In the genomic region with DNA sequence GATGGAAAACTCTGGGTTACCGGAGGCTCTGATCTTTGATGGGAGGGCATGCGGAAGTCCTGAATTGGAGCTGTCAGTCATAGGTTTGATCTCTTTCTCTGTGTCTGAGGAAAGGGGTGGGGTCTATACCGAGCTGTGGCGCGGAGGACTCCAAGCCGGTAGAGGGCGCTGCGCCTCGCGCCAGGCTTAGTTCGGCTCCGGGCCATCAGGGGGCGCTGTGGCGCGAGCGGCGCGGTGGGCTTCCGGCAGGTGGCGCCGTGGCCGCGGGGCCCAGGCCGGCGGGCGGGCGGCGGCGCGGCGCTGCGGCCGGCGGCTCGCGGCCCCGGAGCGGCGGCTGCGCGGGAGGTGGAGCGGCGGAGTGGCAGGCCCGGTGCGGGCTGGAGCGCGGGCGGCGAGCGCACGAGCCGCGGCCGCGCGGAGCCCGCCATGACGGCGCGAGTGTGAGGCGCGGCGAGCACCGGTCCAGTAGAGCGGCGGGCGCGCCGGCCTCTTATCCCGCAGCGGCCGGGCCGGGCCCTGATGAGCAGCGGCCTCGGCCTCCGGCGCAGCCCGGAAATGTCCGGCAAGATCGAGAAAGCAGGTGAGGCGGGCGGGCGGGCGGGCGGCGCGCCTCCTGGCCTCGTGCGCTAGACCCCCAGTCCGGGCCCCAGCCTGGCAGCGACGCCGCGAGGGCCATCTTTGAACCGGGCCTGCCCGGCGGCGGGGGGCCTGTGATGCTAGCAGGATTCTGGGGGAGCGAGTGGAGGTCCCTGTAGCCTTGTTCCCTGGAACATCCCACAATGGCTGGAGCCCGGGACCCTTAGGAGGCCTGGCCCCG, we compare ENCODE assay signal across 8 mouse cellular contexts. TPM values are rescaled to one million over a fixed set of nuclear protein-coding genes. Genes with fewer than 3 reads are reported as not detected.
A peak's percentile ranks its signal among the peaks of the same experiment; 100 is the strongest.
DNase-seq lines count a peak whose midpoint lies in the region; ATAC-seq and TF ChIP-seq lines count a peak whose summit lies in the region.

A gene (plus strand): TSS at position 237 of the 817 bp plus-strand sequence.

- peak within 1 kb of the TSS; percentile 88 for H3K27ac ChIP-seq in forebrain, embryonic 13.5 days
- peak within 1 kb of the TSS; percentile 75 for H3K27ac ChIP-seq in heart, postnatal 0 days (ENCODE audit: low read depth)
- peak within 1 kb of the TSS; percentile 73 for H3K27ac ChIP-seq in liver, embryonic 15.5 days (replicated peaks)
- peak within 1 kb of the TSS; percentile 82 for H3K27ac ChIP-seq in neural tube, embryonic 11.5 days (ENCODE audit: low read depth, low read length)
- H3K27ac ChIP-seq in stomach, embryonic 16.5 days (ENCODE audit: low read length): peak within 1 kb of the TSS; percentile 88

- no peaks in the 10 kb centered on the region for H3K9me3 ChIP-seq in E14TG2a.4 (ENCODE audit: low read length)
- no peaks in the 10 kb centered on the region for H3K9me3 ChIP-seq in forebrain, embryonic 13.5 days (replicated peaks)
- H3K9me3 ChIP-seq in heart, postnatal 0 days (replicated peaks; ENCODE audit: control insufficient read depth, low read length): no peaks in the 10 kb centered on the region
- no peaks in the 10 kb centered on the region for H3K9me3 ChIP-seq in liver, embryonic 15.5 days (replicated peaks)
- H3K9me3 ChIP-seq in neural tube, embryonic 11.5 days (ENCODE audit: control insufficient read depth, low read length): no peaks in the 10 kb centered on the region
- no peaks in the 10 kb centered on the region for H3K9me3 ChIP-seq in stomach, embryonic 16.5 days (replicated peaks; ENCODE audit: control insufficient read depth, low read length)

- H3K4me2 ChIP-seq in forebrain, embryonic 13.5 days: peak within 1 kb of the TSS; percentile 82
- H3K4me2 ChIP-seq in heart, postnatal 0 days (ENCODE audit: low read depth, low read length): peak within 1 kb of the TSS; percentile 79
- peak within 1 kb of the TSS; percentile 91 for H3K4me2 ChIP-seq in liver, embryonic 15.5 days
- peak within 1 kb of the TSS; percentile 89 for H3K4me2 ChIP-seq in neural tube, embryonic 11.5 days (ENCODE audit: low read depth)
- peak within 1 kb of the TSS; percentile 92 for H3K4me2 ChIP-seq in stomach, embryonic 16.5 days (ENCODE audit: low read depth, low read length)

- TF ChIP-seq CTCF in E14TG2a.4 (conservative IDR thresholded peaks at IDR 0.05; ENCODE audit: low read length): peak; percentile 46
- peak; percentile 99 for TF ChIP-seq CTCF in heart, postnatal 0 days (IDR thresholded peaks at IDR 0.05; ENCODE audit: low read depth)

- peaks cover 3% of the 10 kb centered on the region; the same call in 1 of the 2 replicates for H3K27me3 ChIP-seq in E14TG2a.4 (ENCODE audit: insufficient read depth, low read length)
- no peaks in the 10 kb centered on the region for H3K27me3 ChIP-seq in forebrain, embryonic 13.5 days
- H3K27me3 ChIP-seq in heart, postnatal 0 days (ENCODE audit: control insufficient read depth, insufficient read depth, low read length): no peaks in the 10 kb centered on the region
- H3K27me3 ChIP-seq in liver, embryonic 15.5 days: no peaks in the 10 kb centered on the region
- no peaks in the 10 kb centered on the region for H3K27me3 ChIP-seq in neural tube, embryonic 11.5 days (ENCODE audit: control insufficient read depth, insufficient read depth, low read length)
- H3K27me3 ChIP-seq in stomach, embryonic 16.5 days (ENCODE audit: control insufficient read depth, insufficient read depth, low read length): no peaks in the 10 kb centered on the region

- peak; percentile 84 for ATAC-seq in forebrain, embryonic 13.5 days
- peak; percentile 77 for ATAC-seq in heart, postnatal 0 days (ENCODE audit: insufficient read depth, low read depth)
- ATAC-seq in liver, embryonic 15.5 days (ENCODE audit: insufficient read depth): peak; percentile 74
- peak; percentile 79 for ATAC-seq in neural tube, embryonic 11.5 days (ENCODE audit: insufficient read depth, low FRiP score, low TSS enrichment)
- ATAC-seq in stomach, embryonic 16.5 days (ENCODE audit: insufficient read depth, low FRiP score): peak; percentile 77

- DNase-seq in c-Kit-positive CD71-positive TER-119-positive erythroid progenitor cells, embryonic 14.5 days (ENCODE audit: low spot score): peak; percentile 76
- DNase-seq in heart, postnatal 0 days (ENCODE audit: low spot score): peak; percentile 57
- peak; percentile 61 to 89 for DNase-seq in kidney, postnatal 36 days
- DNase-seq in neural tube, embryonic 11.5 days (ENCODE audit: low spot score): peak; percentile 86

- peaks cover 50% of the 10 kb centered on the region for H3K4me1 ChIP-seq in E14TG2a.4 (replicated peaks; ENCODE audit: low read depth, low read length)
- H3K4me1 ChIP-seq in forebrain, embryonic 13.5 days: peaks cover 29% of the 10 kb centered on the region
- H3K4me1 ChIP-seq in heart, postnatal 0 days (ENCODE audit: control insufficient read depth, insufficient read depth): peaks cover 32% of the 10 kb centered on the region
- peaks cover 51% of the 10 kb centered on the region for H3K4me1 ChIP-seq in liver, embryonic 15.5 days (replicated peaks)
- H3K4me1 ChIP-seq in neural tube, embryonic 11.5 days (ENCODE audit: control insufficient read depth, insufficient read depth, low read length): peaks cover 13% of the 10 kb centered on the region
- H3K4me1 ChIP-seq in stomach, embryonic 16.5 days (ENCODE audit: control insufficient read depth, insufficient read depth, low read length): peaks cover 36% of the 10 kb centered on the region

- H3K4me3 ChIP-seq in E14TG2a.4 (replicated peaks; ENCODE audit: low read length): peak within 1 kb of the TSS; percentile 86
- H3K4me3 ChIP-seq in forebrain, embryonic 13.5 days: peak within 1 kb of the TSS; percentile 79
- peak within 1 kb of the TSS; percentile 63 for H3K4me3 ChIP-seq in heart, postnatal 0 days (ENCODE audit: low read depth, low read length)
- H3K4me3 ChIP-seq in liver, embryonic 15.5 days (replicated peaks): peak within 1 kb of the TSS; percentile 86
- peak within 1 kb of the TSS; percentile 81 for H3K4me3 ChIP-seq in neural tube, embryonic 11.5 days (ENCODE audit: low read depth, low read length)
- peak within 1 kb of the TSS; percentile 61 for H3K4me3 ChIP-seq in stomach, embryonic 16.5 days (replicated peaks; ENCODE audit: low read length)

- WGBS in forebrain, embryonic 13.5 days: under 1% methylated on average over 52 of the region's 101 CpGs
- WGBS in heart, postnatal 0 days: under 1% methylated on average over 56 of the region's 101 CpGs
- under 1% methylated on average over 77 of the region's 101 CpGs for WGBS in liver, embryonic 15.5 days (ENCODE audit: insufficient replicate concordance)
- 1% methylated on average over 72 of the region's 101 CpGs for WGBS in neural tube, embryonic 11.5 days
- WGBS in stomach, embryonic 16.5 days: under 1% methylated on average over 92 of the region's 101 CpGs

- TF ChIP-seq EP300 in heart, postnatal 0 days (IDR thresholded peaks at IDR 0.05; ENCODE audit: low read depth): no peak

- H3K36me3 ChIP-seq in E14TG2a.4 (ENCODE audit: insufficient read depth, low read length): peaks cover 23% of the 10 kb centered on the region
- no peaks in the 10 kb centered on the region for H3K36me3 ChIP-seq in forebrain, embryonic 13.5 days (ENCODE audit: poor library complexity, severe bottlenecking)
- H3K36me3 ChIP-seq in heart, postnatal 0 days (replicated peaks; ENCODE audit: control insufficient read depth, insufficient read depth, low read length): no peaks in the 10 kb centered on the region
- no peaks in the 10 kb centered on the region for H3K36me3 ChIP-seq in liver, embryonic 15.5 days (replicated peaks)
- no peaks in the 10 kb centered on the region for H3K36me3 ChIP-seq in neural tube, embryonic 11.5 days (ENCODE audit: control insufficient read depth, insufficient read depth, low read length)
- H3K36me3 ChIP-seq in stomach, embryonic 16.5 days (ENCODE audit: control insufficient read depth, insufficient read depth, low read length): no peaks in the 10 kb centered on the region

- peak within 1 kb of the TSS; percentile 92 for H3K9ac ChIP-seq in forebrain, embryonic 13.5 days
- peak within 1 kb of the TSS; percentile 80 for H3K9ac ChIP-seq in heart, postnatal 0 days (replicated peaks; ENCODE audit: low read depth, low read length)
- H3K9ac ChIP-seq in liver, embryonic 15.5 days: peak within 1 kb of the TSS; percentile 76
- peak within 1 kb of the TSS; percentile 94 for H3K9ac ChIP-seq in neural tube, embryonic 11.5 days (ENCODE audit: low read length)
- peak within 1 kb of the TSS; percentile 96 for H3K9ac ChIP-seq in stomach, embryonic 16.5 days (ENCODE audit: low read length)

RNA-seq across cellular contexts. Expression of the gene that starts here (rescaled TPM):
- polyA plus RNA-seq in forebrain, embryonic 13.5 days (2015; fragmentation: Nextera tagmentation; extraction: Ambion mirVana): 17.8 and 19.2 TPM in 2 replicates
- 47.6 and 64.0 TPM in 2 replicates for total RNA-seq in heart, postnatal 0 days (2014; rRNA removed; ENCODE audit: low replicate concordance)
- polyA plus RNA-seq in heart, postnatal 0 days (2015; fragmentation: Nextera tagmentation; extraction: Ambion mirVana): 6.7 and 9.0 TPM in 2 replicates
- polyA plus RNA-seq in liver, embryonic 15.5 days (2015; fragmentation: Nextera tagmentation; extraction: Ambion mirVana): 5.5 and 7.3 TPM in 2 replicates
- polyA plus RNA-seq in neural tube, embryonic 11.5 days (2014; fragmentation: Nextera tagmentation; extraction: Ambion mirVana): 21.3 and 23.5 TPM in 2 replicates
- 10.7 and 11.2 TPM in 2 replicates for polyA plus RNA-seq in stomach, embryonic 16.5 days (2015; fragmentation: Nextera tagmentation; extraction: Ambion mirVana)

Comparison
In these comparisons a context has a peak if more than half of its experiments do, and no peak if none do; other contexts are left out.
1. Peak in every context shown above with its lines: DNase-seq, ATAC-seq, H3K4me3 ChIP-seq and H3K27ac ChIP-seq.